Mouse (Mus musculus) 3134 (cell line): Measurements from ENCODE around the gene Herc3.
A peak's percentile ranks its signal among the peaks of the same experiment; 100 is the strongest.
"Not testable (repeated sequence)": the region's sequence is repeated elsewhere in the genome, so short reads cannot be mapped to it uniquely, and the experiment has no call there.

Source experiments
- DNase-seq: peaks from one replicate; pipeline ENCODE4 v3.0.0-alpha.2; 2011; ENCODE audit warnings: low spot score; ENCODE audit not compliant: insufficient read length; ENCODE audit errors: extremely low read depth

Gene Herc3

GRCm38 (mm10) chr6:58856494-58856893, 25.2 kb downstream of the Herc3 start:
- DNase-seq, result no peak

GRCm38 (mm10) chr6:58859517-58859916, 28.3 kb downstream of the Herc3 start:
- no peak for DNase-seq

- no peak for DNase-seq
Observed at GRCm38 (mm10) chr6:58862446-58862993, 31.3 kb downstream of the Herc3 start.

DNA sequence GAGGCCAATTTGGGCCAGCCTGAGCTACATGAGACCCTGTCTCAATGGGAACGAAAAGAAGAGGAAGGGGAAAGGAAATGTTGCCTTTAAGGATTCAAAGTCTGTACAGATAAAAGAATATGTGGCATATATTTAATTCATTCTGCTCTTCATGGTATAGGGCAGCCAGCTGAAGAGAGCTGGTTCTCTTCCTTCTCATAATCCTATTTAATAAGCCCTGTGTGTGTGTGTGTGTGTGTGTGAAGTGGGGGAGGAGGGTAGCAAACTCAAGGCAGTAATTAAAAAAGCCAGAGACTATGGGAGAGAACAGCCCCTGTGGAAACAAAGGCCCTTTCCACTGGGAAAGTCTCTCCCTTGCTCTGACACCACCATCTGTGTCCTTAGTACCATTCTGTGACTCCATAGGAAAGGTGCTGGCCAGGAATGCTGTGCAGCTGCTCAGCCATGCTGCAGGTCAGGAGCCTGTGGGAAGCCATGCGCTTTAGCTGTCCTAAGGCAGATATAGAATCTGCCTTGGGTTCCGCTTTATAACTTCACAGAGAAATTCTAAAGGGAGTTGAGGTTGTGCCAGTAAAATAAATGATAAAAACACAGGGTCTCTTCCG, 32.5 kb downstream of the Herc3 start:
- DNase-seq, result no peak

GRCm38 (mm10) chr6:58867858-58868257, 36.6 kb downstream of the Herc3 start:
- DNase-seq, result not testable (repeated sequence)

DNA sequence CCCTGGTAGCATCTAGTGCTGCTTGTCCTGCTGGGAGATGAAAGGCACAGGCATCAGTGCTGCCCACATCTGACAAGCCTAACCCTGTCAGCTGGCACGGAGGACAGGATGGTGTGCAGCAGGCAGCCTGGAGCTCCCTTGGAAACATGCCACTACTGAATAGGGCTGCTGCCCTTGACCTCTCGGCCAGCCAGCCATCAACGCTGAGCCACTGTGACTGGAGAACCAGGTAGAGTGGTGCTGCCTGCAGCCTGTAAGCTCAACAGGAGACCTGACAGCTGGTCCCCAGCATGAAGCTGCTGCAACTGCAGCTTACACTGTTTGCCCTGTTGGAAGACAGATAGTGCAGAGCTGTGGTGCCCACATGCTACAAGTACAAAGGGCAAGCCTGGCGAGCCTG, 48.3 kb downstream of the Herc3 start:
- no peak for DNase-seq

DNA sequence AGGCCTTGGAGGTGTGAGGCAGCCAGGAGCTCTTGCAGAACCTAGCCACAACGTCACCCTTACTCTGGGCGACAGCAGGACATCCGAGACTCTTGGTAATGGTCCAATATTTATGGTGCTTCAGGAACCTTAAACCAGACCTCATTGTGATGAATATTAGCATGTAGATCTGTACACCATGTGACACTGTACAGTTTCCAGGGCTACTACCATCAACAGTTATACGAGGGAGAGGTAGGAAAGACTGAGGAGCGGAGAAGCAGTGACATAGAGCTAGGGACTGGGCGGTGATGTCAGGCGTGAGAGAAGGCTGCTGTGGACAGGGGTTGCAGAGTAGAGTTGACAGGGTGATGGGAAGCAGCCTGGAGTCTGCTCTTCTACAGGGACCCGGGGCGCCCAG, 48.7 kb downstream of the Herc3 start:
- DNase-seq, result no peak

- DNase-seq, result no peak
Observed at GRCm38 (mm10) chr6:58880861-58881260, 49.6 kb downstream of the Herc3 start.

GRCm38 (mm10) chr6:58881363-58881762, 50.1 kb downstream of the Herc3 start:
- no peak for DNase-seq

DNA sequence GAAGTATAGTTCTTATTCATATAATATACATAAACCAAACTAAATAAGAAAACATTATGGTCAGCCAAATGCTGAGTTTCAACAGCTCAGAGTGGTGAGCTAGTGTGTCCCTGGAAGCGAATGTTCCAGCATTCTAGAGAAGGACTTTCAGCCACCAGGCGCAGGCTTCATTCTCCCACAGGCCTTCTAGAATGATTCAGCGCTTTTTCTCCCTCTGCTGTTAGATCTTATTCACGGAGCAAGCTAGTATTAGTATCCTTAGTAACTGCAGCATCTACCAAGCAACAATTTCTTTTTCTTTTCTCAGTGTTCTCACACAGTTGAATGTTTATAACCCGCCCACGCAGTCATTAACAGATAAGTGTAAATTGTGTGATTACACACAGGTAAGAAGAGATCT, 51.0 kb downstream of the Herc3 start:
- no peak for DNase-seq

DNA sequence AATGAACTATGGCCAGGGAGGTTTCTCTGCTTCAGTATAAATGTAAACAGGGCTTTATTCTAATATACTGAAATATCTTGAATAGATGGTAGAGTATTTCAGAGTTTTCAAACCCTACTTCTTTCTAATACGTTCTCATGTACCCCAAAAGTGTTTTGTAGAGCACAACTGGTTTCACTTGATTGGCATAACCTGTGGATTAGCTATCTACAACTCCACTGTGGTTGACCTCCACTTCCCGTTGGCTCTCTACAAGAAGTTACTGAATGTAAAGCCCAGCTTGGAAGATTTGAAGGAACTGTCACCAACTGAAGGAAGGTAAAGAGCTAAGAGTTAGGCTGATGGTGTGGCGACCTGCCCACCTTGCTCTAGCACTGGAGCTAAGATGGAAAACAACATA, 58.7 kb downstream of the Herc3 start:
- DNase-seq, result no peak

GRCm38 (mm10) chr6:58893307-58893706, 62.0 kb downstream of the Herc3 start:
- DNase-seq, result no peak

DNA sequence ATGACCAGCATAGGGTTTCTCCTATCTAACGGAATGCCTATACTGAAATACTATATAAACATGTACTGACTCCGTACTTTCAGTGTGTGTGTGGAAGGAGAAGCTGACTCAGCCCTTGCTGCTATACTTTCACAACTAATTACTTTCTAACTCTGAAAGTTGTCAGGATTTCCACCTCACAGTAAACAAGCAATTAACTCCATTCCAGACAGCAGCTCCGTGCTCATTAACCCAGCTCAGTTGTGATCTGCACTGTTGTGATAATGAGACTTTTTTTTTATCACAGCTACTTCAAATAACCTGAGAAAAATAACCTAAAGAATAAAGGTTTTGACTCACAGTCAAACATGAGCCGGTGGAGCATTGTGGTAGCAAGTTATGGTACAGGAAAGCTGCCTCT, 63.7 kb downstream of the Herc3 start:
- no peak for DNase-seq

DNA sequence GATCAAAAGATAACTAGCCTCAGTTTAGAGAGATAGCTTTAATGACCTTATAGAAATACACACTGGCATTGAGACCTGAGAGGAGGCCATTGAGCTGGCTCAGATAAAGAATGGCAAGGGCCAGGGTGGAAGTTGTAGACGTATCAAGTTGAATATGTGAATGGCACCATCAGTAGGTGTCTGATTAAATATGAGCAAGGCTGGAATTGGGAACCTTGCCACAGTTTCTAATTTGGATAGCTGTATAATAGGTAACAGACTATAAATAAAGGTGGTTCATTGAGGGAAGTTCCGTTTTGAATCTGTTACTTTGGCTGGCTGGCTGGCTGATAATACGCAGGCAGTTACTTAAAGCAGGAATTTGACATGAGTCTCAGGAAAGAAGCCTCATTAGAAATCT, 65.4 kb downstream of the Herc3 start:
- DNase-seq, result no peak

GRCm38 (mm10) chr6:58899076-58899475, 67.8 kb downstream of the Herc3 start:
- no peak for DNase-seq

GRCm38 (mm10) chr6:58900536-58900935, 69.3 kb downstream of the Herc3 start:
- DNase-seq, result no peak

DNA sequence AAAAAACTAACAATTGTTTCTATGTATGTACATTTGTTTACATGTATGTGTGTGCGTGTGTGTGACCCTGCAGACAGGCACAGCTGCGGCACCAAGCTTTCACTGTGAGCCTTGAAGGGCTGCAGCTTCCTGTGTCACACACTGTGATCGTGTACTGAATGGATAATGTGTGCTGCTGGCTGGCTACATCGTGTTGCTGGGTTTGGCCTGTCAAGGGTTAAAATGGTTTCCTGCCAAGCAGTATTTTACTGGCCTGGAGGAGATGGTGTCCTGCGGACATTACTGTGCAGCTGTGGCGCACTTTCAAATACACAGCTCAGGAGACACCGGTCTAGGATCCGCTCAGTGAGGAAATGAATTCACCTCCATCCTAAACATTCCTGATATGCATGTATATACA, 71.9 kb downstream of the Herc3 start:
- DNase-seq, result no peak

- no peak for DNase-seq
Observed at GRCm38 (mm10) chr6:58904551-58904950, 73.3 kb downstream of the Herc3 start.

DNA sequence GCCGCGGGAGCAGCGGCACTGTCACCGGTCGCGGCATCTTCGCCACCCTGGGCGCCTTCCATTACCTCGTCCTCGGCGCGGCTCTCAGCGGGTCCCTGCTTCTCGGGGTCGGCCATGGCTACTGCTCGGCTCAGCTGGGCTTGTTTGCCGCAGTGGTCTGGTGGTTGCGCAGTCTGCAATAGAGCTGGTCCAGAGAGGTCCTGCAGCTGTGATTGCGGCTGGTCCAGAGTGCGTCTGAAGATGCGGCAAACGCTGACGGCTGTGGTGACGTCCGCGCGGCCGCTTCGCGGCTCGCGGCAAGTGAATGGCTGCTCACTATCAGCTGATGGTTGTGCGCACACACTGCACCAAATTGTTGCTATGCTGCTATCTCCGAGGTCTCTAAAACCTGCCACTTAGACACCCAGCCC, 75.6 kb downstream of the Herc3 start, which contains the start of gene Nap1l5:
Nap1l5 (minus strand) TSS at position 225 of the 410 bp plus-strand sequence.
- DNase-seq, result peak; percentile 20

GRCm38 (mm10) chr6:58907336-58907735, 76.1 kb downstream of the Herc3 start:
- no peak for DNase-seq

- DNase-seq, result no peak
Observed at GRCm38 (mm10) chr6:58907791-58908190, 76.5 kb downstream of the Herc3 start.

GRCm38 (mm10) chr6:58912842-58913241, 81.6 kb downstream of the Herc3 start:
- DNase-seq, result no peak

GRCm38 (mm10) chr6:58913551-58913950, 82.3 kb downstream of the Herc3 start:
- no peak for DNase-seq
